Mouse (Mus musculus): ENCODE measurements around the gene Slc3a2. TPM values are rescaled to one million over a fixed set of nuclear protein-coding genes. Genes with fewer than 3 reads are reported as not detected.

Gene Slc3a2
- polyA plus RNA-seq, 1 experiment from 2014 or later = 139 TPM

- WGBS = 82% methylated on average over 9 of the region's 9 CpGs
- H3K9me3 ChIP-seq (replicated peaks) = no peaks in the 10 kb centered on the region
- H3K27me3 ChIP-seq (ENCODE audit: low read depth, poor library complexity, severe bottlenecking) = peaks cover 49% of the 10 kb centered on the region
- DNase-seq (ENCODE audit: low spot score) = no peak
- H3K36me3 ChIP-seq = no peaks in the 10 kb centered on the region
- peaks cover 31% of the 10 kb centered on the region for H3K4me1 ChIP-seq
- peak within 1 kb of the TSS; percentile 59; the same call in 1 of the 2 replicates for H3K4me3 ChIP-seq
- H3K27ac ChIP-seq (replicated peaks) = no peak within 1 kb of the TSS
Measured at GRCm38 (mm10) chr19:8663360-8663839, 59.8 kb downstream of the Slc3a2 start, which contains the start of gene Chrm1. TSS of gene Chrm1 (plus strand) at chr19:8663789.

- H3K27ac ChIP-seq (replicated peaks) = peak overlapping the region; percentile 84
- H3K27me3 ChIP-seq (ENCODE audit: low read depth, poor library complexity, severe bottlenecking) = peaks cover 49% of the 10 kb centered on the region
- peaks cover 33% of the 10 kb centered on the region for H3K4me1 ChIP-seq
- DNase-seq (ENCODE audit: low spot score) = peak; percentile 72
- WGBS = under 1% methylated on average over 11 of the region's 11 CpGs
- no peaks in the 10 kb centered on the region for H3K9me3 ChIP-seq (replicated peaks)
- no peaks in the 10 kb centered on the region for H3K36me3 ChIP-seq
- peak overlapping the region; percentile 59 for H3K4me3 ChIP-seq
Measured at GRCm38 (mm10) chr19:8662337-8662736, 60.8 kb downstream of the Slc3a2 start.

DNA sequence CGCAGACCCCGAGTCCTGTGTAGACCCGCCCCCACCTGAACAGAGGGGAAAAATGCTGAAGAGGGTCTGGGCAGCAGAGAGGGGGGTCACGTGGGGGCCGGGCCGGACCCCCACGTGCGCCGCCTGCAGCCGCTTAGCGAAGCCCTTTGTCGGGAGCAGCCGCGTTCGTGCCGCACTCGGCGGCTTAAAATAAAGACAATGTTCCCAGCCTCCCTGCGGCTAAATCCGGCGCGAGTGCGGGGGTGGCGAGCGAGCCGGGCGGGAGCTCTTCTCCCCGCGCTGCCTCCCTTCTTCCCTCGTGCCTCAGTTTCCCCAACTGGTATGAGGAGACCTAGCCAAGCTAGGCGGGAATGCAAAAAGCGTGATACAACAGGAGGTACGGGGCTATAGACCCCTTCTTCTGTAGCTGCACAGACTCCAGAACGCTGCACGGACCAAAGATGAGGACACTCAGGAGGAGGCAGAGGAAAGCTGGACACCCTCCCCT, 61.3 kb downstream of the Slc3a2 start:
- Histone ChIP-seq H3K4me1 (peaks cover 33% of the 10 kb centered on the region), H3K36me3 (no peaks in the 10 kb centered on the region), H3K4me3 (peak overlapping the region; percentile 59), H3K9me3 (replicated peaks) (no peaks in the 10 kb centered on the region), H3K27ac (replicated peaks) (peak overlapping the region; percentile 84), H3K27me3 (ENCODE audit: low read depth, poor library complexity, severe bottlenecking) (peaks cover 49% of the 10 kb centered on the region)
- peak; percentile 64 for DNase-seq (ENCODE audit: low spot score)
- WGBS = 1% methylated on average over 35 of the region's 35 CpGs

Small RNA genes lying within 50 kb of the gene (microRNA-seq; reads per million reads assigned to microRNA genes)
- 0.90 reads per million for gene Mir6992

Other genes with a start within 250 kb of the Slc3a2 start
- 0.07 and 0.12 TPM in 2 replicates for gene Slc22a8, start 132.1 kb downstream of the Slc3a2 start, polyA plus RNA-seq (2016; fragmentation: Nextera tagmentation; extraction: Ambion mirVana)
- 0.06 and 0.47 TPM in 2 replicates for gene Slc22a6, start 105.3 kb downstream of the Slc3a2 start, polyA plus RNA-seq (2016; fragmentation: Nextera tagmentation; extraction: Ambion mirVana)
- gene Chrm1, start 59.6 kb downstream of the Slc3a2 start, polyA plus RNA-seq (2016; fragmentation: Nextera tagmentation; extraction: Ambion mirVana) = not detected in 2 replicates
- gene Wdr74, start 12.5 kb upstream of the Slc3a2 start, polyA plus RNA-seq (2016; fragmentation: Nextera tagmentation; extraction: Ambion mirVana) = 105 and 121 TPM in 2 replicates
- 3.2 and 3.3 TPM in 2 replicates for gene 1700092M07Rik, start 17.3 kb upstream of the Slc3a2 start, polyA plus RNA-seq (2016; fragmentation: Nextera tagmentation; extraction: Ambion mirVana)
- 94.9 and 103 TPM in 2 replicates for gene Stx5a, start 18.0 kb upstream of the Slc3a2 start, polyA plus RNA-seq (2016; fragmentation: Nextera tagmentation; extraction: Ambion mirVana)
- 253 and 282 TPM in 2 replicates for gene Nxf1, start 33.7 kb upstream of the Slc3a2 start, polyA plus RNA-seq (2016; fragmentation: Nextera tagmentation; extraction: Ambion mirVana)
- gene Tmem223, start 47.6 kb upstream of the Slc3a2 start, polyA plus RNA-seq (2016; fragmentation: Nextera tagmentation; extraction: Ambion mirVana) = 189 and 205 TPM in 2 replicates
- 50.0 and 55.2 TPM in 2 replicates for gene Tmem179b, start 51.1 kb upstream of the Slc3a2 start, polyA plus RNA-seq (2016; fragmentation: Nextera tagmentation; extraction: Ambion mirVana)
- 47.5 and 47.6 TPM in 2 replicates for gene Taf6l, start 63.0 kb upstream of the Slc3a2 start, polyA plus RNA-seq (2016; fragmentation: Nextera tagmentation; extraction: Ambion mirVana)
- 169 and 176 TPM in 2 replicates for gene Polr2g, start 75.2 kb upstream of the Slc3a2 start, polyA plus RNA-seq (2016; fragmentation: Nextera tagmentation; extraction: Ambion mirVana)
- gene Zbtb3, start 79.2 kb upstream of the Slc3a2 start, polyA plus RNA-seq (2016; fragmentation: Nextera tagmentation; extraction: Ambion mirVana) = 7.5 and 7.8 TPM in 2 replicates
- gene Ttc9c, start 96.0 kb upstream of the Slc3a2 start, polyA plus RNA-seq (2016; fragmentation: Nextera tagmentation; extraction: Ambion mirVana) = 69.0 and 74.5 TPM in 2 replicates
- 4.3 and 4.4 TPM in 2 replicates for gene Hnrnpul2, start 96.6 kb upstream of the Slc3a2 start, polyA plus RNA-seq (2016; fragmentation: Nextera tagmentation; extraction: Ambion mirVana)
- not detected in 2 replicates for gene AC129217.1, start 106.4 kb upstream of the Slc3a2 start, polyA plus RNA-seq (2016; fragmentation: Nextera tagmentation; extraction: Ambion mirVana)
- 55.2 and 63.4 TPM in 2 replicates for gene Bscl2, start 114.1 kb upstream of the Slc3a2 start, polyA plus RNA-seq (2016; fragmentation: Nextera tagmentation; extraction: Ambion mirVana)
- gene Gng3, start 115.8 kb upstream of the Slc3a2 start, polyA plus RNA-seq (2016; fragmentation: Nextera tagmentation; extraction: Ambion mirVana) = 60.0 and 104 TPM in 2 replicates
- gene Lrrn4cl, start 127.4 kb upstream of the Slc3a2 start, polyA plus RNA-seq (2016; fragmentation: Nextera tagmentation; extraction: Ambion mirVana) = 0.57 TPM in 2 replicates
- 203 and 205 TPM in 2 replicates for gene Ubxn1, start 148.1 kb upstream of the Slc3a2 start, polyA plus RNA-seq (2016; fragmentation: Nextera tagmentation; extraction: Ambion mirVana)
- 58.2 and 61.1 TPM in 2 replicates for gene Uqcc3, start 157.6 kb upstream of the Slc3a2 start, polyA plus RNA-seq (2016; fragmentation: Nextera tagmentation; extraction: Ambion mirVana)
- 110 and 133 TPM in 2 replicates for gene Lbhd1, start 160.4 kb upstream of the Slc3a2 start, polyA plus RNA-seq (2016; fragmentation: Nextera tagmentation; extraction: Ambion mirVana)
- gene Gm49403, start 160.6 kb upstream of the Slc3a2 start, polyA plus RNA-seq (2016; fragmentation: Nextera tagmentation; extraction: Ambion mirVana) = not detected in 2 replicates
- 134 and 159 TPM in 2 replicates for gene 1810009A15Rik, start 165.5 kb upstream of the Slc3a2 start, polyA plus RNA-seq (2016; fragmentation: Nextera tagmentation; extraction: Ambion mirVana)
- 0.17 TPM in 1 of 2 replicates, not detected in the other for gene Gm49416, start 165.6 kb upstream of the Slc3a2 start, polyA plus RNA-seq (2016; fragmentation: Nextera tagmentation; extraction: Ambion mirVana)
- gene Ints5, start 169.6 kb upstream of the Slc3a2 start, polyA plus RNA-seq (2016; fragmentation: Nextera tagmentation; extraction: Ambion mirVana) = 54.8 and 56.7 TPM in 2 replicates
- 118 and 120 TPM in 2 replicates for gene Ganab, start 174.7 kb upstream of the Slc3a2 start, polyA plus RNA-seq (2016; fragmentation: Nextera tagmentation; extraction: Ambion mirVana)
- gene B3gat3, start 197.0 kb upstream of the Slc3a2 start, polyA plus RNA-seq (2016; fragmentation: Nextera tagmentation; extraction: Ambion mirVana) = 58.7 and 64.0 TPM in 2 replicates
- gene Rom1, start 206.0 kb upstream of the Slc3a2 start, polyA plus RNA-seq (2016; fragmentation: Nextera tagmentation; extraction: Ambion mirVana) = 3.5 and 4.2 TPM in 2 replicates
- 22.9 and 23.5 TPM in 2 replicates for gene Eml3, start 206.2 kb upstream of the Slc3a2 start, polyA plus RNA-seq (2016; fragmentation: Nextera tagmentation; extraction: Ambion mirVana)
- 178 and 191 TPM in 2 replicates for gene Mta2, start 218.5 kb upstream of the Slc3a2 start, polyA plus RNA-seq (2016; fragmentation: Nextera tagmentation; extraction: Ambion mirVana)
- 36.5 and 40.2 TPM in 2 replicates for gene Tut1, start 230.5 kb upstream of the Slc3a2 start, polyA plus RNA-seq (2016; fragmentation: Nextera tagmentation; extraction: Ambion mirVana)
- gene Eef1g, start 243.7 kb upstream of the Slc3a2 start, polyA plus RNA-seq (2016; fragmentation: Nextera tagmentation; extraction: Ambion mirVana) = 438 and 514 TPM in 2 replicates